Mouse (Mus musculus) myocyte (in vitro differentiated cells): ENCODE data around the gene Hoxa2. TPM values are rescaled to one million over a fixed set of nuclear protein-coding genes. Genes with fewer than 3 reads are reported as not detected.

ENCODE experiments used
- H3K27me3 ChIP-seq: one replicate; pipeline ENCODE4 v1.6.1; 2011; ENCODE audit not compliant: control insufficient read depth, insufficient read depth, insufficient read length
- H3K36me3 ChIP-seq: one replicate; pipeline ENCODE4 v1.6.1; 2011; ENCODE audit not compliant: control insufficient read depth, insufficient read depth
- H3K4me2 ChIP-seq: one replicate; pipeline ENCODE4 v1.6.1; 2011; ENCODE audit warnings: low read depth, control low read depth
- H3K4me3 ChIP-seq: one replicate; pipeline ENCODE4 v1.5.1; 2011; ENCODE audit warnings: mild to moderate bottlenecking, control low read depth, moderate library complexity
- H3K79me2 ChIP-seq: one replicate; pipeline ENCODE4 v1.6.1; 2011; ENCODE audit not compliant: control insufficient read depth, insufficient read depth
- H3ac ChIP-seq: one replicate; pipeline ENCODE4 v1.6.1; 2011; ENCODE audit not compliant: control insufficient read depth, insufficient read length
- CEBPB ChIP-seq: IDR thresholded peaks from 2 replicates; pipeline ENCODE4 v1.6.1; 2011; ENCODE audit warnings: mild to moderate bottlenecking, moderate library complexity; ENCODE audit not compliant: poor library complexity, insufficient read depth, severe bottlenecking
- E2F4 ChIP-seq: IDR thresholded peaks from one replicate; pipeline ENCODE4 v1.6.1; 2011; ENCODE audit warnings: mild to moderate bottlenecking, control low read depth, moderate library complexity; ENCODE audit not compliant: insufficient read depth
- MAX ChIP-seq: IDR thresholded peaks from one replicate; pipeline ENCODE4 v1.6.1; 2011; ENCODE audit warnings: low read depth, mild to moderate bottlenecking, control low read depth
- MYOD1 ChIP-seq, 3 experiments: IDR thresholded peaks; one replicate each; pipeline ENCODE4 v1.6.1; 2011; ENCODE audit warnings: control low read depth in 2 of 3, low read depth in 2 of 3, mild to moderate bottlenecking in 2 of 3, moderate library complexity in 1 of 3; ENCODE audit not compliant: insufficient read length in 2 of 3, control insufficient read depth in 1 of 3
- MYOG ChIP-seq, 3 experiments: IDR thresholded peaks; one replicate each; pipeline ENCODE4 v1.6.1; 2011; ENCODE audit warnings: control low read depth in 2 of 3, low read depth in 2 of 3, mild to moderate bottlenecking in 2 of 3; ENCODE audit not compliant: insufficient read length in 2 of 3, control insufficient read depth in 1 of 3, insufficient read depth in 1 of 3
- POLR2A ChIP-seq: IDR thresholded peaks from one replicate; pipeline ENCODE4 v1.6.1; 2011; ENCODE audit warnings: low read depth, mild to moderate bottlenecking, control low read depth, moderate library complexity; ENCODE audit not compliant: insufficient read length
- POLR2AphosphoS2 ChIP-seq: IDR thresholded peaks from one replicate; pipeline ENCODE4 v1.6.1; 2011; ENCODE audit warnings: low read depth, control low read depth; ENCODE audit not compliant: insufficient read length
- REST ChIP-seq: IDR thresholded peaks from one replicate; pipeline ENCODE4 v1.6.1; 2011; ENCODE audit warnings: mild to moderate bottlenecking, control low read depth, moderate library complexity; ENCODE audit not compliant: insufficient read depth, insufficient read length
- SRF ChIP-seq: IDR thresholded peaks from one replicate; pipeline ENCODE4 v1.6.1; 2011; ENCODE audit warnings: low read depth; ENCODE audit not compliant: control insufficient read depth, insufficient read length
- TCF12 ChIP-seq: IDR thresholded peaks from one replicate; pipeline ENCODE4 v1.6.1; 2011; ENCODE audit warnings: mild to moderate bottlenecking, control low read depth; ENCODE audit not compliant: poor library complexity, insufficient read depth, severe bottlenecking
- TCF3 ChIP-seq: IDR thresholded peaks from one replicate; pipeline ENCODE4 v1.6.1; 2011; ENCODE audit warnings: low read depth, control low read depth; ENCODE audit not compliant: insufficient read length
- USF1 ChIP-seq: IDR thresholded peaks from one replicate; pipeline ENCODE4 v1.6.1; 2011; ENCODE audit warnings: low read depth, mild to moderate bottlenecking, control low read depth, moderate library complexity
- polyA plus RNA-seq: library from polyadenylated mRNA; unstranded; fragments of >200 nt; fragmentation: generic; extraction: Trizol; gene quantifications from one replicate; pipeline ENCODE4 v1.2.1, GENCODE M21; 2012; ENCODE audit warnings: missing spikeins

Hoxa2 gene
- polyA plus RNA-seq, 1 experiment, result 0.32 TPM

DNA sequence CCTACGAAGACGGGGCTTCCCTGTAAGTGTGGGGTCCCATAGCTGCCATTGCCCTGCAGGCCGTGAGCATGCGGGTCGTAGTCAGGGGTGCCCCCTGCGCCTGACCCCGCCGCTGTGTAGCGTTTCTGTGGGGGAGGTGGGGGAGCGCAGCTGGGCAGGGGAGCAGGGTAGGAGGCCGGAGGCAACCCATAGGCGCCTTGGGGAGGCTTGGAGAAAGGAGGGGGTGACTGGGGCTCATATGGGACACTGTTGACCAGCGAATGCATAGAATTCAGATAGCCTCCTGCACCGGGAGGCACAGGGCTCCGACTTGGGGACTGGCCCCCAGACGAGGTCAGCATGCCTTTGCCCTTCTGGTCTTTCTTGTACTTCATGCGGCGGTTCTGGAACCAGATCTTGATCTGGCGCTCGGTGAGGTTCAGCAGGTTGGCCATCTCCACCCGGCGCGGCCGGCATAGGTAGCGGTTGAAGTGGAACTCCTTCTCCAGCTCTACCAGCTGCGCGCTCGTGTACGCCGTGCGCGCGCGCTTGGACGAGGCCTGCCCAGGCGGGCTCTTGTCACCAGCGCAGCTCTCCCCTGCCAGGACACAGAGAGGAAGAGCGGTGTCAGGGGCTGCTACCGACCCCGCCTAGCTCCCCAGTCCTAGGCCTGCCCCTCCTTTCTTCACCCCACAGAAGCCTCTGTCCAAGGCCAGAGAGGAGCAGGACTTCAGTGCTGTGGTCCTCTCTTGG is 5.7 kb upstream of the Hoxa2 start:
- TF ChIP-seq SRF (no peak), POLR2AphosphoS2 (no peak), MYOD1 (IDR thresholded peaks at IDR 0.05; ENCODE audit: control insufficient read depth in 1 of 3, insufficient read length in 2 of 3, low read depth in 2 of 3) (no peak), TCF12 (no peak), E2F4 (no peak), POLR2A (no peak), MYOG (IDR thresholded peaks at IDR 0.05; ENCODE audit: control insufficient read depth in 1 of 3, insufficient read depth in 1 of 3, insufficient read length in 2 of 3, low read depth in 2 of 3) (no peak), CEBPB (no peak), REST (no peak)
- H3K4me3 ChIP-seq, result no peak overlapping the region
- no peaks in the 10 kb centered on the region for H3K27me3 ChIP-seq
- no peaks in the 10 kb centered on the region for H3K36me3 ChIP-seq
- H3K4me2 ChIP-seq, result no peak overlapping the region
- no peaks in the 10 kb centered on the region for H3K79me2 ChIP-seq
- no peak overlapping the region for H3ac ChIP-seq

DNA sequence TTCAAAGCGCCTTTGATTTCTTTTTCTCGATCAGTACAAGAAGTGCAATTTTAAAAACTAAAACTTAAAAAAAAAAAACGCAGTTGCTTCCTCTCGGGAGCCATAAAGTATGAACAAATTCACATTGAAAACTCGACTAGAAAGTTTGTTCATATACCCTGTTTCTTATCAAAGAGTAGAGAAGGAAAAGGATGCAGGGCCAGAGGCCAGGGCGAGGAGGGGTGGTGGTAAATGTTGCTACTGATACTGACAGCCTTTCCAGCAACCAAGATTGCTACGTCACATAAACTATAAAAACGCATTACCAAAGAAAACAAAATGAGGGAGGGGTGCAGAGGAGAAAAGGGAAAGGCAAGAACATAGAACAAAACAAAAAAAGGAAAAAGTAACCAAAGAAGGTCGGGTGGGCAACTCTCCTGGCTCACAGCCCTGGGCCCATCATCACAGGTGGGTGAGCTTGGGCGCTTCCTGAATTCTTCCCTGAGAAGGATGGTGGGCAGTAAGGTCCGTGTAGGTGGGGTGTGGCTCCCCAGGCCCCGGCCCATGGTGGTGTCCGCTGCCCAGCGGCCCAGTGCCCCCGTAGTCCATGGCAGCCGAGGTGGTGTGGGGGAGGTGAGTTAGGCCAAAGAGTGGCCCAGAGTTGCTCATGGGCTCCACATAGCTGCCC is 5.0 kb upstream of the Hoxa2 start:
- H3K4me3 ChIP-seq, result no peak overlapping the region
- TF ChIP-seq TCF12, result no peak
- no peak for TF ChIP-seq SRF
- TF ChIP-seq MAX, result no peak
- no peak for TF ChIP-seq REST
- peak in 1 of 3 experiments; percentile 3 for TF ChIP-seq MYOG (IDR thresholded peaks at IDR 0.05; ENCODE audit: control insufficient read depth in 1 of 3, insufficient read depth in 1 of 3, insufficient read length in 2 of 3, low read depth in 2 of 3)
- H3ac ChIP-seq, result no peak overlapping the region
- no peaks in the 10 kb centered on the region for H3K36me3 ChIP-seq
- H3K4me2 ChIP-seq, result no peak overlapping the region
- H3K79me2 ChIP-seq, result no peaks in the 10 kb centered on the region
- H3K27me3 ChIP-seq, result no peaks in the 10 kb centered on the region

DNA sequence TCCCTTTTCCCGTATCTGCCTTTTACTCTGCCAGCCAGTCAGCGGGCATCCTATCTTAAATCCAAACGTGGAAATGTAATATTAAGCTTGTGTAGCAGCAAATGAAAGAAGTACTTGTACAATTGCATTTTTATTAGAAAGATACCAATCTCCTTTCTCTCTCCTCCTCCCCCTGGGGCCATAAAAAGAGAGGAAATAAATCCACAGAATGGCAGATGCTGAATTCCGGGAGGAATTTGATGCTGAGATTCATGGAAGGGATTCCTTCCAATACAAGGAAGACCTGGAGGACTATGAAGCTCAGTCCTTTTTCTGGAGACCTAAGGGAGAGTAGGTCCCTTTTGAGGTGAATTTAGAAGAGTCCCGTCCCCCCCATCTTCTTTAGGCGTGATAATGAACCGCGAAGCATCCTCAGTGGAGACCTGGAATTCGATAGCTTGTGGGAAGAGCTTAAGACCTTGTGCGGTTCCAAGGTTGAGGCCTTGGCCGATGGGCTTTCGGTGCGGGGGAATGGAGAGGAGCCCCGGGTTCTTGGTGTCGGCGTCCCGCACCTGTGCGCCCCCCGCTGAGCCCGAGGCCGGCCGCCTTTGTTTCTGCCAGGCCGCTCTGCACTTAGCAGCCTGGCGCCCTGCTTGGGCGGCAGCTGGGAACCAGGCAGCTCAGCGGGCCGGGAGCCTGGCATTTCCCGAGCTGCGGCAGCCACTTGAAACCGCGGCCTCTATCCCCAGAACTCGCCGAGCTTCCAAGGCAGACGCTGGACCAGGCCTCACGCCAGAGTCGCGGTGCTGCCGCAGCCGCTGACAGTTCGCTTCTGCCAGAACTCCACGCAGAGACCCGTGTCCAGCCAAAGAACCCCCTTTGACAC is 3.8 kb upstream of the Hoxa2 start:
- no peak overlapping the region for H3ac ChIP-seq
- no peaks in the 10 kb centered on the region for H3K79me2 ChIP-seq
- H3K36me3 ChIP-seq, result peaks cover under 1% of the 10 kb centered on the region
- TF ChIP-seq POLR2AphosphoS2, result no peak
- no peak for TF ChIP-seq SRF
- no peak for TF ChIP-seq TCF3
- TF ChIP-seq POLR2A, result no peak
- no peak for TF ChIP-seq MYOD1 (IDR thresholded peaks at IDR 0.05; ENCODE audit: control insufficient read depth in 1 of 3, insufficient read length in 2 of 3, low read depth in 2 of 3)
- no peak for TF ChIP-seq CEBPB
- TF ChIP-seq REST, result no peak
- no peak for TF ChIP-seq E2F4
- TF ChIP-seq MYOG (IDR thresholded peaks at IDR 0.05; ENCODE audit: control insufficient read depth in 1 of 3, insufficient read depth in 1 of 3, insufficient read length in 2 of 3, low read depth in 2 of 3), result no peak
- TF ChIP-seq MAX, result no peak
- no peak for TF ChIP-seq USF1
- no peak for TF ChIP-seq TCF12
- no peaks in the 10 kb centered on the region for H3K27me3 ChIP-seq
- no peak overlapping the region for H3K4me2 ChIP-seq
- no peak overlapping the region for H3K4me3 ChIP-seq

DNA sequence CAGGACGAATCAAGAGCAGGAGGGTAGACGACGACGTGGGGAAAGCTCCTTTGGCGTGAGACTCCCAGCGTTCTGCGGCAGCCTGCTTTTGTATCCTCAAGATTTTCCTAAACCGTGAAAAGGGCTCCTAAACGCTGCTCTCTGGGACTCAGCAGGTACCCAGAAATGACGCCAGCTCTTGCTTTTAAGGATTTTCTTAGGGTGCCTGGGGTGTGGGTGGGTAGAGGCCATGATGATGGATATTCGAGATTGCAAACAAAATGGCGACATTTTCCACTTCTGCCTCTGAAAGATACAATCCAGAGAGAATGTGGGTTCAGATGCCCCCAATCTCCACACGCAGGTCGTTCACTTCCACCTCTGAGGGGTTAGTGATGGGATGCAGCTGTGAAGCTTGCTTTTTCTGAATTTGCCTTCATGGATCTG is 3.1 kb upstream of the Hoxa2 start:
- H3ac ChIP-seq, result no peak overlapping the region
- no peak overlapping the region for H3K4me2 ChIP-seq
- H3K27me3 ChIP-seq, result no peaks in the 10 kb centered on the region

More for the DNA sequence above, 3.1 kb upstream of the Hoxa2 start:
- no peak overlapping the region for H3K4me3 ChIP-seq
- peaks cover 7% of the 10 kb centered on the region for H3K36me3 ChIP-seq
- TF ChIP-seq CEBPB (no peak), MAX (no peak), SRF (no peak), E2F4 (no peak), TCF12 (no peak), REST (no peak), TCF3 (no peak), MYOG (IDR thresholded peaks at IDR 0.05; ENCODE audit: control insufficient read depth in 1 of 3, insufficient read depth in 1 of 3, insufficient read length in 2 of 3, low read depth in 2 of 3) (no peak), MYOD1 (IDR thresholded peaks at IDR 0.05; ENCODE audit: control insufficient read depth in 1 of 3, insufficient read length in 2 of 3, low read depth in 2 of 3) (no peak), POLR2AphosphoS2 (no peak), POLR2A (no peak), USF1 (no peak)
- no peaks in the 10 kb centered on the region for H3K79me2 ChIP-seq
